Mouse (Mus musculus): ENCODE results near the gene Cdh5. TPM values are rescaled to one million over a fixed set of nuclear protein-coding genes. Genes with fewer than 3 reads are reported as not detected.
"Not testable (repeated sequence)": the region's sequence is repeated elsewhere in the genome, so short reads cannot be mapped to it uniquely, and the experiment has no call there.

The Cdh5 gene
- polyA plus RNA-seq, 1 experiment from 2014 or later, result 15.6 TPM

DNA sequence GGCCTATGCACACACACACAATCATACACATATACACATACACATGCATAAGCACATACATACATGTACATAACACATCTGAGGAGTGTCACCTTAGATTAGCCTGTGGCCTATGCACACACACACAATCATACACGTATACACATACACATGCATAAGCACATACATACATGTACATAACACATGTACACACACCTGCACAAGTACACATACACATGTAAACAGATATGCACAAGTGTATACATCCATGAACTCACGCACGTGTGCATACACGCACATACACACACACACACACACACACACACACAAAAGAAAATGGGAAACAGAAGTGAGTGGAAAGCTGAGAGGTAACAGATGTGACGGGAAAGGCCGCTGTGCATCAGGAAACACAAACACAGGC is 26.3 kb upstream of the Cdh5 start:
- Histone ChIP-seq H3K36me3 (replicated peaks) (no peaks in the 10 kb centered on the region), H3K4me1 (peaks cover 23% of the 10 kb centered on the region), H3K4me3 (no peak overlapping the region), H3K9me3 (no peaks in the 10 kb centered on the region), H3K27me3 (replicated peaks; ENCODE audit: low read depth, poor library complexity, severe bottlenecking) (no peaks in the 10 kb centered on the region), H3K27ac (replicated peaks) (0 out of 2 replicates have a peak overlapping the region, but pooled peaks have one; percentile 72)
- WGBS, result 71% methylated on average over 6 of the region's 6 CpGs
- DNase-seq (ENCODE audit: low spot score), result no peak

DNA sequence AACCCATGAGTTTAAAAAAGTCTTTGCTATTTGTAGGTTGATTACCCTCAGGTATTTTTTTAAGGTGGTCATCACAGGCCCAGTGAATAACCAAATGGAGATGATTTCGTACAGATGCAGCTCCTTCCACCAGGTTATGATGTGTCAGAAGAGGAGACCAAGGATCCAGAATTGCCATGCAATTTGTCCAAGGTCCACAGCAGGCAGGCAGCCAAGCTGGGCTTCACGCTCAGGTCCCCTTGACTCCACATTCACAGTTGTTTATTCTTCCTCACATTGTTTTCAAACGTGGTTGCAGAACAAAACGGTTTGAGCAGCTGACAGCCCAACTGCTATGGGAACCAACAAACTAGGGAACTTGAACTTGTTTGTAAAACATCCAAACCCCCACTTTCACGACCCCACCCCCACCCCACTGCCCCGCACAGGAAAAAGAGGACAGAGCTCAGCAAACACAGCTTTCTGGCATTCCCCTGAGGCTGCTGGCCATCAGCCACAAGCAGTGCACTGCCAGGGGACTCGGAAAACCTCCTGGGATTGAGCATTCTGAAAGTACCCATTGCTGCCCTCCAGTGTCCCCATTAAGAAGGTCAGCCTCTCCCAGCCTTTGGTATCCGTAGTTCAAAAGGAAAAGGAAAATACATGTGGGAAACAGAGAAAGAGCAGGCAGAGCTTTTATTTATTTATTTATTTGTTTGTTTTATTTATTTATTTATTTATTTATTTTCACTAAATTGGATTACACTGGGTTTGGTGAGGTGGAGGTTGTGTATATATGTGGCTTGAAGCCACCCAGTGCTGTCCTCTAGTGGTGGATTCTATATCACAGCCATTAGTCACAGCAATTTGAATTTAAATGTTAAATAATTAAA is 24.6 kb upstream of the Cdh5 start:
- no peaks in the 10 kb centered on the region for H3K36me3 ChIP-seq (replicated peaks)
- H3K4me1 ChIP-seq, result peaks cover 18% of the 10 kb centered on the region
- no peaks in the 10 kb centered on the region for H3K9me3 ChIP-seq
- 28% methylated on average over 8 of the region's 8 CpGs for WGBS
- H3K27me3 ChIP-seq (replicated peaks; ENCODE audit: low read depth, poor library complexity, severe bottlenecking), result no peaks in the 10 kb centered on the region
- H3K27ac ChIP-seq (replicated peaks), result no peak overlapping the region
- H3K4me3 ChIP-seq, result no peak overlapping the region
- no peak for DNase-seq (ENCODE audit: low spot score)

DNA sequence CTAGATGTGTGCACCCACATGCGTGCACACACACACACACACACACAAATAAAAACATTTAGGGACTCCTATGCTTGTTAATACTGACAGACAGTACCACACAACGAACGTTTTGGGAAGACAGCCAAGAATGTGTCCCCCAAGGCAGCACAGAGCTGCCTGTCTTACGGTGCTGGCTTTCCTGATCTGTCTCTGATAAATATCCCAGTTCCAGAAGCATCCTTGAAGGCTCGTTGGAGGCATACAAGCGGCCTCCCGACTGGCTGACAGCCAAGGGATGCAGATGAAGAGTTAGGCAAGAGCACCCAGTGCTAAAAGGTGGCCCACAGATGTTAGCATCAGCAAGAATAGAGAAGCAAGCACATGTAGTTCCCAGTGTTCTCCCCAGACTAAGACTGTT is 23.3 kb upstream of the Cdh5 start:
- no peaks in the 10 kb centered on the region for H3K36me3 ChIP-seq (replicated peaks)
- peaks cover 18% of the 10 kb centered on the region for H3K4me1 ChIP-seq
- no peak for DNase-seq (ENCODE audit: low spot score)
- 85% methylated on average over 7 of the region's 7 CpGs for WGBS
- H3K9me3 ChIP-seq, result no peaks in the 10 kb centered on the region
- H3K27ac ChIP-seq (replicated peaks), result no peak overlapping the region
- no peak overlapping the region for H3K4me3 ChIP-seq
- no peaks in the 10 kb centered on the region for H3K27me3 ChIP-seq (replicated peaks; ENCODE audit: low read depth, poor library complexity, severe bottlenecking)

DNA sequence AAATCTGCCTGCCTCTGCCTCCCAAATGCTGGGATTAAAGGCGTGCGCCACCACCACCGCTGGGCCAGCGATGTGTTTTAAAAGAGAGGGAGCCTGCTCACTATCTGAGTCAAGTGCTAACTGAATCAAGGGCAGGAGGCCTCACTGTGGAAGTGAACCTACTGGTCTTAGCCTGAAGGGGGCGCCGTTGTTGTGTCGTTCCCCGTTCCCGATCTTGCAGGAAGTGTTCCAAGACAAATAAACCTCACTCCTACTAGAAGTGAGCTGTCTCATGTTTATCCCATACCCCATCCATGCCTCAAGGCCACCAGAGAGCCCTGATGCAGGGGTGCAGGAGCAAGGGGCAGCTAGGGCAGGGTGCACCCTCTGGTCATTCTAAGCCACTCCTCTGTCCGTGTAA is 16.1 kb upstream of the Cdh5 start:
- Histone ChIP-seq H3K9me3 (no peaks in the 10 kb centered on the region), H3K4me3 (no peak overlapping the region), H3K36me3 (replicated peaks) (no peaks in the 10 kb centered on the region), H3K27ac (replicated peaks) (no peak overlapping the region), H3K4me1 (no peaks in the 10 kb centered on the region), H3K27me3 (replicated peaks; ENCODE audit: low read depth, poor library complexity, severe bottlenecking) (0 out of 2 replicates have a peak, but pooled peaks cover 4% of the 10 kb centered on the region)
- WGBS, result 75% methylated on average over 10 of the region's 10 CpGs
- no peak for DNase-seq (ENCODE audit: low spot score)

DNA sequence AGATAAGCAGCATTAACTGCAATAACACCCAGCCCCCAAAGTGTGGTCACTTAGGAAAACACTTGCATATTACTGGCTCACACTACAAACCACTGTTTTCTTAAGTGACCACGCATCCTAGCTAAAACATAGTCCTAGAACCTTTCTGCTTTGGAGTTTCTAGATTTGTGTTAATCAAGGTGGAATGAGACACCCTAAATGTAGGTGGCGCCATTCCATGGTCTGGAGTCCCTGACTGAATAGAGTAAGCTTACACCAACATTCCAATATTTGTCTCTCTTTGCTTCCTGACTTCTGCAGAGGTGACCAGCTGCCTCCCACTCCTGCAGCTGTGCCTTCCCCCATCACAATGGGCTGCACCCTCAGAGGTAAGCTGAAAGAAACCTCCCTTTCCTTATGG is 14.8 kb upstream of the Cdh5 start:
- no peak overlapping the region for H3K27ac ChIP-seq (replicated peaks)
- H3K27me3 ChIP-seq (replicated peaks; ENCODE audit: low read depth, poor library complexity, severe bottlenecking), result 0 out of 2 replicates have a peak, but pooled peaks cover 4% of the 10 kb centered on the region
- no peak for DNase-seq (ENCODE audit: low spot score)
- H3K36me3 ChIP-seq (replicated peaks), result no peaks in the 10 kb centered on the region
- H3K9me3 ChIP-seq, result no peaks in the 10 kb centered on the region
- peaks cover 5% of the 10 kb centered on the region; the same call in 1 of the 2 replicates for H3K4me1 ChIP-seq
- 81% methylated on average over 2 of the region's 2 CpGs for WGBS
- H3K4me3 ChIP-seq, result no peak overlapping the region

DNA sequence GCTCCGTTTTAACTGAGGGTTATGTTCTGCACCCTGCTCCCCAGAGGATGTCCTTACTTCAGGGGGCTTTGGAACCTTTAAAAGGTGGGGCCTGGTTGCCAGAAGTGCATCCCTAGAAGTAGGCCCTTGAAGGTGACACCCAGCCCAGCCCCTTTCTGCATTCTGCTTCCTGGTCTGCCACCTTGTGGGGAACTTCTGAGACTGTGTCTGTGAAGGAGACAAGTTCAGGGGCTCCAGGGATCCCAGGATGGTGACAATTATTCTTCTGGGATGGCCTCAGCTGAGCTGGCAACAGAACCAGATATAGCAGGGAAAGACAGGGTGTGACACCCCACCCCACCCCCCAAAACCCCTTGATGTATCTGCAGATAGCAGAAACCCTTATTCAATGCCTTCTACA is 14.3 kb upstream of the Cdh5 start:
- 47% methylated on average over 1 of the region's 1 CpGs for WGBS
- peaks cover 5% of the 10 kb centered on the region; the same call in 1 of the 2 replicates for H3K4me1 ChIP-seq
- no peak overlapping the region for H3K27ac ChIP-seq (replicated peaks)
- DNase-seq (ENCODE audit: low spot score), result no peak
- H3K9me3 ChIP-seq, result no peaks in the 10 kb centered on the region
- H3K27me3 ChIP-seq (replicated peaks; ENCODE audit: low read depth, poor library complexity, severe bottlenecking), result 0 out of 2 replicates have a peak, but pooled peaks cover 4% of the 10 kb centered on the region
- no peaks in the 10 kb centered on the region for H3K36me3 ChIP-seq (replicated peaks)
- no peak overlapping the region for H3K4me3 ChIP-seq

DNA sequence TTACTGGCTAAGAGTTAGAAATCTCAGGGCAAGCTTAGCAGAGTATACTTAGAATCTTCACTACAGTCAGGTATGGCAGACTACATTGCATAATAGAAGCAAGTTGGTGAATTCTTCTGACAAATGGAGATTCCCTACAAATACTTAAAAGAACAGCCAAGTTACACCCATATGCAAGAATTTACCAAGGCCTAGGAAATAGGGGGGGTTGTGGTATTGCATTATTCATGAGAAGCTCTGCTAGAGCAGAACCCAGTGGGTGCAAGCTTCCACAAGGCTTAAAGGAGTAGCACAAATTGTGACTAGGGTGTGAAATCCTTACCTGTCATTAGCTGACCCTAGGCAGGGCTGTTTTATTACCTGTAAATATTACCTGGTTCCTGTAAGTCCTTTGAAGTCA is 13.5 kb upstream of the Cdh5 start:
- not testable (repeated sequence) for H3K36me3 ChIP-seq (replicated peaks); H3K4me3 ChIP-seq; H3K4me1 ChIP-seq; DNase-seq (ENCODE audit: low spot score); H3K9me3 ChIP-seq; H3K27ac ChIP-seq (replicated peaks); H3K27me3 ChIP-seq (replicated peaks; ENCODE audit: low read depth, poor library complexity, severe bottlenecking)

DNA sequence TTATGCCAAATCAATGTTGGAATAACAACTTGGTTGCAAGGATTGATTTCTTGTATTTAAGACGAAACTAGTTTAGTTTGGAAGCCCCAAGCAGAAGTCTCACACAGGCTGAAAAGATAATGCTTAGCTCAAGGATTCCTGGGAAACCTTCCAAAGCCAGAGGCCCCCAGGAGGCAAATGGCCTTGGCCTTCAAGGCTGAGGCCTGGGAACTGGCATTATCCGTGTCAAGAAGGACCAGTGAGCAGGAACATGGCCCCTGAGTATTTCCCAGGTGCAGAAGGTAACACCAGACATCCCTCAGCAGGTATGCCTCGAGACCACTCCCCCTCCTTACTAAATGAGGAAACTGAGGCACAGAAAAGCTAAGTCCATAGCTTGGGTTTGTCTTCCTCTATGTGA is 12.5 kb upstream of the Cdh5 start:
- Histone ChIP-seq H3K27ac (replicated peaks) (no peak overlapping the region), H3K9me3 (no peaks in the 10 kb centered on the region), H3K36me3 (replicated peaks) (no peaks in the 10 kb centered on the region), H3K4me3 (no peak overlapping the region), H3K4me1 (peaks cover 5% of the 10 kb centered on the region; the same call in 1 of the 2 replicates), H3K27me3 (replicated peaks; ENCODE audit: low read depth, poor library complexity, severe bottlenecking) (0 out of 2 replicates have a peak, but pooled peaks cover 4% of the 10 kb centered on the region)
- no peak for DNase-seq (ENCODE audit: low spot score)
- 79% methylated on average over 3 of the region's 3 CpGs for WGBS

DNA sequence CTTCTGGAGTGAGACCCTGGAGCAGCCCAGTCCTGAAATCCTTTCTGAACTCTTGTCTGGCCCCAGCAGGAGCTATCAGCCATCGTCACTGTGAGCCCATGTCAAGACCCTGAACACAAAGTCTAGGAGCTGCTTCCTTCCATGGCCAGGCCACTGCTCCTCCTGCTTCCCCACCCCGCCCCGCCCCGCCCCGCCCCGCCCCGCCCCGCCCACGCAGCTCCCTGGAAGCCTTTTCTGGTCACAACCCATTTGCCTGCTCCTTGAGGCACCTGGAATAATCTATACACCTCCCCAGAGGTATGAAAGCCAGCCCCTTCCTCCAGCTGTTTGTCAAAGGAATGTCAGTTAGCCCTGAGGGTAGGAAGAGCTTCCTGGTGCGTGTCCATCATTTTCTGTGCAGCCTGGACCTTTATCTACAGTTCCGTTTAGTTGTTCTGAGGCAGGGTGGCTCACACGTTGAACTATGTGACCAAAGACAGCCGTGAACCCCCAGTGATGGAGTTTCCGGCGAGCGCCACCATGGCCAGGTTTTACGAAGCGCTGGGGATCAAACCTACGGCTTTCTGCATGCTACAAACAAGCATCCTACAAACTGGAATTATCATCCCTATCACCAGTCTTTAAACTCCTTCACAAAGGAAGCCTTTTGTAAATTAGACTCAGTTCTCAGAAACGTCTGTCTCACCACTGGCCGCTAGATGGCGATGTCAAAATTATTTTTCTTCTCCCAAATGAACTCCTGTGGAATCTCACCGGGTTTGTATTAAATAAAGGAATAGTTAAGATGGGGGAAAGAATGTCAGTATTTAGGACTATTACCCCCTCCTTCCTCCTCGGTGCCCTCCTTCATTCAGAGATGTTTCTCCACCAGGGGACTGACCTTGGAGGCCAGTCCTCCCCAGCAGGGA is 10.2 kb upstream of the Cdh5 start:
- peak overlapping the region; percentile 43 for H3K4me3 ChIP-seq
- not testable (repeated sequence) for H3K9me3 ChIP-seq; H3K27me3 ChIP-seq (replicated peaks; ENCODE audit: low read depth, poor library complexity, severe bottlenecking); H3K36me3 ChIP-seq (replicated peaks)
- peak; percentile 44 for DNase-seq (ENCODE audit: low spot score)
- WGBS, result 5% methylated on average over 24 of the region's 24 CpGs
- peak overlapping the region; percentile 51 for H3K27ac ChIP-seq (replicated peaks)
- H3K4me1 ChIP-seq, result peaks cover 18% of the 10 kb centered on the region

DNA sequence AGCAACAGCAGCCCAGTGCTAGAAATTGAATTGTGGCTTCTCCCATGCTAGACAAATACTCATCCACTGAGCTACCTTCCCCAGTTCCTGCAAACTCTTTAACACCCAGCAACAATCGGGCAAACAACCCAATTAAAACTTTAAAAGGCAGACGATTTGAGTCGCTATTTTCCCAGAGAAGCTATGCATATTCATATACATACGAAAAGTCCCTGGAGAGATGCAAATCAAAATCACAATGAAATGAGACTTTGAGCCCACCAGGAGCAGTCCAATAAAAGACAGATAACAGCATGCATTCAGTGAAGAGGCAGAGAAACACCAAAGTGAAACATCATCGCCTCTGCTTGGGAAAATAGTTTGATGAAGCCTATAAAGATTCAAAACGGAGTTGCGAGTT is 8.1 kb upstream of the Cdh5 start:
- WGBS, result 55% methylated on average over 7 of the region's 7 CpGs
- H3K4me1 ChIP-seq, result peaks cover 23% of the 10 kb centered on the region
- DNase-seq (ENCODE audit: low spot score), result no peak
- H3K4me3 ChIP-seq, result no peak overlapping the region
- H3K9me3 ChIP-seq, result no peaks in the 10 kb centered on the region
- no peak overlapping the region for H3K27ac ChIP-seq (replicated peaks)
- no peaks in the 10 kb centered on the region for H3K36me3 ChIP-seq (replicated peaks)
- H3K27me3 ChIP-seq (replicated peaks; ENCODE audit: low read depth, poor library complexity, severe bottlenecking), result 0 out of 2 replicates have a peak, but pooled peaks cover 2% of the 10 kb centered on the region

DNA sequence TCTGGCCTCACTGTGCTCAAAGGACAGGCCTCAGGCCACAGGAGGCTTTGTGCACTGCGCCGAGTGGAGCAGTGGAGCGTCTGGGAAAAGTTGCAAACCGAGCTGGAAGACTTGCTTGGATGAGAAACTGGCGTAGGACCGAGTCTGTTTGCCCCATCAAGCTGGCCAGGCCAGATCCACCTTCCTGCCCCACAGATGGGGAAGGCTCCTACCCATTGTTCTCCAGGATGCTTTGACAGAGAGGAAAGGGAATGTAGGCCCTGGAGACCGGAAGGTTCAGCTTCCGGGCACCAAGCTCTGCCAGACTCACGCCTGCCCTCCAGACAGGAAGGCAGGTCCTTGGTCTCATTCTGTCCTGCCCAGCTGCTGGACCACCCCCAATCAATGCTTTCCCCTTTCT is 5.8 kb upstream of the Cdh5 start:
- 59% methylated on average over 9 of the region's 9 CpGs for WGBS
- Histone ChIP-seq H3K9me3 (no peaks in the 10 kb centered on the region), H3K27me3 (replicated peaks; ENCODE audit: low read depth, poor library complexity, severe bottlenecking) (no peaks in the 10 kb centered on the region), H3K27ac (replicated peaks) (peak overlapping the region; percentile 53), H3K4me1 (peaks cover 34% of the 10 kb centered on the region), H3K36me3 (replicated peaks) (no peaks in the 10 kb centered on the region), H3K4me3 (no peak overlapping the region)
- peak; percentile 26 for DNase-seq (ENCODE audit: low spot score)

DNA sequence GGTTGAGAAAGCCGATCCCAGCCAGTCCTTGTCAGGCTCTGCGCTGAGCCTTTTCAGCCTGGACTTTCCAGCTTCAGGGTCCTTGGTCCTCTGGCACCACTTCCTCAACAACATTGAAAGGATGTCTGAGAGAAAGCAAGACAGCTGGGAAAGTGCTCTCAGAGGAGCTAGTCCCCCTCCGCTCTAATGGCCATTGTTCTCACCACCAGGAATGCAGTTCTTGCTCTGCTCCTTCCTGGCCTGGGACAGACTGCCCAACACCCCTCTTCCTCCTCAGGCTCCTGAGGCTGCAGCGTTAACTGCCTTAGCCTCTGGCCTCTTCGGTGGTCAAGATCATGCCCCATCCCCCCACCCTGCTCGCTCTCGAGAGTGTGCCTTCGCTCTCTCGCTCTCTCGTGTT is 4.8 kb upstream of the Cdh5 start:
- DNase-seq (ENCODE audit: low spot score), result no peak
- Histone ChIP-seq H3K36me3 (replicated peaks) (no peaks in the 10 kb centered on the region), H3K27me3 (replicated peaks; ENCODE audit: low read depth, poor library complexity, severe bottlenecking) (no peaks in the 10 kb centered on the region), H3K9me3 (no peaks in the 10 kb centered on the region), H3K4me1 (peaks cover 29% of the 10 kb centered on the region), H3K4me3 (no peak overlapping the region), H3K27ac (replicated peaks) (peak overlapping the region; percentile 53; the same call in 1 of the 2 replicates)
- WGBS, result 46% methylated on average over 10 of the region's 10 CpGs
